Mouse (Mus musculus) ES-E14 (cell line): ENCODE measurements around the gene Lrrc4. TPM values are rescaled to one million over a fixed set of nuclear protein-coding genes. Genes with fewer than 3 reads are reported as not detected.

Experiments
- DNase-seq: peaks from one replicate; pipeline ENCODE4 v3.0.0-alpha.2; 2013; ENCODE audit warnings: low read depth, low spot score
- H3K27ac ChIP-seq: 2 replicates; pipeline ENCODE4 v1.5.1; 2012; ENCODE audit warnings: low read depth, mild to moderate bottlenecking, low read length, moderate library complexity, mixed read lengths; ENCODE audit not compliant: poor library complexity, insufficient read depth, severe bottlenecking
- H3K36me3 ChIP-seq: 2 replicates; pipeline ENCODE4 v1.6.1; 2012; ENCODE audit warnings: mild to moderate bottlenecking, low read length, moderate library complexity, mixed read lengths; ENCODE audit not compliant: control insufficient read depth, poor library complexity, insufficient read depth, severe bottlenecking
- H3K4me1 ChIP-seq, 2 experiments: fragments of 150-350 bp in 1 of 2; sonication (generic) in 1 of 2; 2 replicates each; pipeline ENCODE4 v1.6.1; 2012; ENCODE audit warnings: low read length in 2 of 2, mild to moderate bottlenecking in 1 of 2, mixed read lengths in 1 of 2; ENCODE audit not compliant: control insufficient read depth in 2 of 2, insufficient read depth in 2 of 2, poor library complexity in 1 of 2
- H3K4me3 ChIP-seq, 2 experiments: fragments of 150-350 bp in 1 of 2; sonication (generic) in 1 of 2; 2 replicates each; pipeline ENCODE4 v1.5.1; 2012; ENCODE audit warnings: low read length in 2 of 2, low read depth in 1 of 2, mild to moderate bottlenecking in 1 of 2, mixed read lengths in 1 of 2; ENCODE audit not compliant: insufficient read depth in 1 of 2, poor library complexity in 1 of 2, severe bottlenecking in 1 of 2
- H3K9ac ChIP-seq: 2 replicates; pipeline ENCODE4 v1.6.1; 2012; ENCODE audit warnings: low read depth, mild to moderate bottlenecking, low read length, mixed read lengths; ENCODE audit not compliant: poor library complexity, insufficient read depth, severe bottlenecking
- H3K9me3 ChIP-seq: fragments of 150-350 bp; sonication (generic); 2 replicates; pipeline ENCODE4 v1.6.1; 2012; ENCODE audit warnings: low read depth, mild to moderate bottlenecking, low read length; ENCODE audit not compliant: control insufficient read depth, insufficient read depth
- CHD2 ChIP-seq: IDR thresholded peaks from 2 replicates; pipeline ENCODE4 v1.6.1; 2014; ENCODE audit warnings: mild to moderate bottlenecking, low read depth, low read length, inconsistent platforms
- HCFC1 ChIP-seq: IDR thresholded peaks from 2 replicates; pipeline ENCODE4 v1.6.1; 2012; ENCODE audit warnings: low read length, inconsistent platforms, borderline replicate concordance; ENCODE audit not compliant: insufficient read depth
- MAFK ChIP-seq: IDR thresholded peaks from 2 replicates; pipeline ENCODE4 v1.6.1; 2014; ENCODE audit warnings: mild to moderate bottlenecking, low read depth, low read length, inconsistent platforms; ENCODE audit not compliant: insufficient read depth
- ZC3H11A ChIP-seq: IDR thresholded peaks from 2 replicates; pipeline ENCODE4 v1.6.1; 2012; ENCODE audit warnings: low read depth, mild to moderate bottlenecking, inconsistent platforms, low read length, borderline replicate concordance
- ZNF384 ChIP-seq: IDR thresholded peaks from 2 replicates; pipeline ENCODE4 v1.6.1; 2012; ENCODE audit warnings: low read depth, low read length, inconsistent platforms
- in situ Hi-C, 2 experiments: fragments of 600-800 bp; cut with MboI; formaldehyde crosslinking; loops; one replicate each; pipeline ENCODE4 v1.15.1; 2025; ENCODE audit warnings: low sequenced_read_pairs in 2 of 2, inconsistent platforms in 1 of 2; ENCODE audit not compliant: unreplicated experiment in 2 of 2
- total RNA-seq: library from RNA; depleted of rRNA; stranded (reverse); fragments of 300-350 nt; gene quantifications from 2 replicates; pipeline ENCODE4 v1.2.3, GENCODE M21; 2012

Lrrc4 gene
- total RNA-seq, 1 experiment = 0.85 TPM

- Histone ChIP-seq H3K9me3 (no peaks in the 10 kb centered on the region), H3K27ac (no peak overlapping the region; the same call in 1 of the 2 replicates), H3K4me1 (no peaks in the 10 kb centered on the region), H3K36me3 (no peaks in the 10 kb centered on the region; the same call in 1 of the 2 replicates), H3K4me3 (no peak overlapping the region), H3K9ac (no peak overlapping the region)
- TF ChIP-seq MAFK (0 out of 2 replicates have a peak, but pooled peaks have one; percentile 32), ZNF384 (no peak), CHD2 (no peak)
- in situ Hi-C loops = no loop called here
- DNase-seq = no peak
These were observed 11.8 kb downstream of the Lrrc4 start for GRCm38 (mm10) chr6:28819509-28820358.

GRCm38 (mm10) chr6:28817039-28817438, 14.5 kb downstream of the Lrrc4 start:
- in situ Hi-C loops = no loop called here
- Histone ChIP-seq H3K4me1 (no peaks in the 10 kb centered on the region), H3K9ac (no peak overlapping the region), H3K36me3 (no peaks in the 10 kb centered on the region; the same call in 1 of the 2 replicates), H3K27ac (no peak overlapping the region), H3K9me3 (no peaks in the 10 kb centered on the region), H3K4me3 (no peak overlapping the region)
- no peak for DNase-seq
- no peak for TF ChIP-seq ZC3H11A
- TF ChIP-seq CHD2 = no peak
- no peak for TF ChIP-seq HCFC1
- TF ChIP-seq MAFK = no peak
- no peak for TF ChIP-seq ZNF384

GRCm38 (mm10) chr6:28814895-28815294, 16.7 kb downstream of the Lrrc4 start:
- no peak for DNase-seq
- Histone ChIP-seq H3K9me3 (no peaks in the 10 kb centered on the region), H3K4me3 (no peak overlapping the region), H3K4me1 (no peaks in the 10 kb centered on the region), H3K9ac (no peak overlapping the region), H3K27ac (no peak overlapping the region), H3K36me3 (no peaks in the 10 kb centered on the region; the same call in 1 of the 2 replicates)
- in situ Hi-C loops = no loop called here
- TF ChIP-seq MAFK (no peak), ZNF384 (no peak), HCFC1 (no peak), CHD2 (no peak), ZC3H11A (no peak)

- H3K4me1 ChIP-seq = no peaks in the 10 kb centered on the region
- H3K27ac ChIP-seq = no peak overlapping the region
- H3K9ac ChIP-seq = no peak overlapping the region
- H3K4me3 ChIP-seq = no peak overlapping the region
- DNase-seq = no peak
- TF ChIP-seq MAFK (no peak), CHD2 (no peak), HCFC1 (no peak), ZNF384 (no peak)
- in situ Hi-C loops = no loop called here
- no peaks in the 10 kb centered on the region; the same call in 1 of the 2 replicates for H3K36me3 ChIP-seq
- H3K9me3 ChIP-seq = no peaks in the 10 kb centered on the region
These were observed 18.5 kb downstream of the Lrrc4 start for GRCm38 (mm10) chr6:28813057-28813456.

GRCm38 (mm10) chr6:28804751-28805150, 26.8 kb downstream of the Lrrc4 start:
- H3K9ac ChIP-seq = no peak overlapping the region
- in situ Hi-C loops = no loop called here
- H3K4me1 ChIP-seq = no peaks in the 10 kb centered on the region
- DNase-seq = no peak
- H3K27ac ChIP-seq = no peak overlapping the region
- no peak overlapping the region for H3K4me3 ChIP-seq
- TF ChIP-seq ZNF384 (no peak), CHD2 (no peak), MAFK (no peak), ZC3H11A (no peak), HCFC1 (no peak)
- no peaks in the 10 kb centered on the region for H3K36me3 ChIP-seq
- H3K9me3 ChIP-seq = no peaks in the 10 kb centered on the region
